Mouse (Mus musculus) neural tube, embryonic 10.5 days (tissue): ENCODE results near the gene Adora1.

Experiments
- DNase-seq: peaks from one replicate; pipeline ENCODE4 v3.0.0-alpha.2; 2017; ENCODE audit warnings: low spot score; ENCODE audit errors: extremely low spot score

Adora1 gene

DNA sequence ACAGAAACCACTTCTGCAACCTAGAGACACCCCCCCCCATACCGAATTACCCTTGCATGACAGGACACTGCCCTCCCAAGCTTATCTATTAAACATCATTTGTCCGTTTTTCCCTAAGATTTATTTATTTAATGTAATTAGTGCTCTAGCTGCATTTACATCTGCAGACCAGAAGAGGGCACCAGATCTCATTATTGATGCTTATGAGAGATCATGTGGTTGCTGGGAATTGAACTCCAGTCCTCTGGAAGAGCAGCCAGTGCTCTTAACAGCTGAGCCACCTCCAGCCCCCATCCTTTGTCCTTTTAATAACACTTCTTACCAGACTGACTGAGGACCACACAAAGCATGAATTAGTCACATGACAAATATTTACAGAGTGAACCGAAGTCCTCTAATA, 80.6 kb downstream of the Adora1 start:
- no peak for DNase-seq

DNA sequence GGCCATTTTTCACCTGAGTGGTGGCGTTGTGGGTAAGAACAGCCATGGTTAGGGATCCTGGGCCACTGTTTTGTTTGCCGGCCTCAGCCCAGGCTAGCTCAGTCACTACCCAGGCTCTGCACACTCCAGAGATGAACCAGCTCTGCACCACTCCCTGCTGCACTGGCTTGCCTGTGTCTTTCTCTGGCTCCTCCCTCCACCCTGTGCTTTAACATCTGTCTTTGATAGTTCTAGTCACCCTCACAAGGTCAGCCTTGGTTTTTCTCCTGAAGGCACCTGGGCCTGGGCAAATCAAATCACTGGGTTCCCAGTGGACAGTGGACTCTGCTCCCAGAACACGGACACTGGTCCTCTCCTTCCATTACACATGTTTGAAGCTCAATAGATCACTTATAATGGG, 81.1 kb downstream of the Adora1 start:
- no peak for DNase-seq

DNA sequence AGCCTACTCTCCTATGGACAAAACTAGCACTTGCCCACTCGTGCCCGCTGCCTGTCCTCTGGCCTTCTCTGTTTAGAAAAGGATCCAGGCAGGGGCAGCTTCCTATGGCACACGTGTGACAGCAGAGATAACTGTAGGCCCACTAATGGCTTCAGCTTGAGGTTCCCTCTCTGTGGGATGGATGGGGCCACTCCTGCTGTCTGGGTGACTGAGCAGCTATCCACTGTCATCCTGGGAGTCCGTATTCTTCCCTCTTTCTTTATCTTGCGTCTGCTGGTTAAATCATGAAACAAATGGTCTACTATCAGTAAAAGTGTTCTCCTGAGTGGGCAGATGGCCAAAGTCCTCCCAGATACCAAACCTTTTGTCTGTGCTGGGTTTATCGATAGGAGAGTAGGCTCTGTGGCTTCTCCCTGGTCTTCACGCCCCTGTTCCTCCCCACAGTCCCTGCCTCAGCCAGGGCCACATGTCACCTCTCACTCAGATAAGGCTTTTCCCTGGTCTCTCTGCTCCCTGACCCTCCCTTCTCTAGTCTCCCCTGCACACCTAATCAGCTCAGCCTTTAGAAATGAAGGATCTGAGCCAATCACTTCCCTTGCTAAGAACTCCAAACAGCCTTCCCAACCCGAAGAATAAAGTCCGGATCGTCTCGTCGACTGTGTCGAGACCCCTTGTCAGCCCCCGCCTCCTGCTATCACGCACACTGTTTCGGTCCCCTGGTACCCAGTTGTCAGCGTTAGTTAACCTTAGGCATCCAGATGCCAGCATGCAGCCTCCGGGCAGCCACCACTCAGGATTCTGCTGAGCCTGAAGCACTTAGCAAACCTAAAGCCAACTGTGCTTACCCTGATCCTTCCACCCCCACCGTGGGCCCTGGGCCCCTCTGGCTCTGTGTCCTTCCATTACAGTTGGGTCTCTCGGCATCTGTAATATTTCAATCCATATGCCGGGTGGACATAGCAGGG, 82.3 kb downstream of the Adora1 start:
- no peak for DNase-seq

DNA sequence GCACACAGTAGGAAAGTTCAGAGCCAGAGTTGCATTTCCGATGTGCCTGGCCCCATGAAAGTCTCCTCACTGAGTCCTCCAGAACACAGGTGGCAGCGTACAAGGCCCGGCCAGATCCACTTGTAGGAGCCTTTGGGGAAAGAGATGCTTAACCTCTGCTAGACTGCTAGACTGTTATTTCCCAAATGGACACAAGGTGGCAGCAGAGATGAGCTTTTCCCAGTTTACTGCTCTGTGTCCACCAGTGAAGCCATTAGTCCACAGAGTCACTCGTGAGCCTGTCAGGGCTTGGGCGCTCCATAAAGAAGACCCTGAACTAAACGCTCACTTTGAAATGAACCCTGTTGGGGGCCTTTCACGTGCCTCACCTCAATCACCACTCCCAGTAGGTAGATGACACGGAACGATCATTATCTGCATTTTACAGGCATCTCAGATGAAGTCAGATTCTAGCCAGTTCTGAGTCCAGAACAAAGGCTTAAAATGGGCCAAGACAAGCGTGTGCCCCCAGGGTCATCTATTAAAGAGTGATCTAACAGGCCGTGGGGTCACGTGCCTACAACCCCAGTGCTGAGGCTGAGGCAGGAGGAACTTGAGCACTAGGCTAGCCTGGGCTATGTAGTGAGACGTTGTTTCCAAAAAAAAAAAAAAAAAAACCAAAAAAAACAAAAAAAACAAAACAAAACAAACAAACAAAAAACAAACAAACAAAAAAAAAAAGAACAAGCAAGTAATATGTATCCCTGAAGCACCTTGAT, 83.4 kb downstream of the Adora1 start:
- peak; percentile 92 for DNase-seq

DNA sequence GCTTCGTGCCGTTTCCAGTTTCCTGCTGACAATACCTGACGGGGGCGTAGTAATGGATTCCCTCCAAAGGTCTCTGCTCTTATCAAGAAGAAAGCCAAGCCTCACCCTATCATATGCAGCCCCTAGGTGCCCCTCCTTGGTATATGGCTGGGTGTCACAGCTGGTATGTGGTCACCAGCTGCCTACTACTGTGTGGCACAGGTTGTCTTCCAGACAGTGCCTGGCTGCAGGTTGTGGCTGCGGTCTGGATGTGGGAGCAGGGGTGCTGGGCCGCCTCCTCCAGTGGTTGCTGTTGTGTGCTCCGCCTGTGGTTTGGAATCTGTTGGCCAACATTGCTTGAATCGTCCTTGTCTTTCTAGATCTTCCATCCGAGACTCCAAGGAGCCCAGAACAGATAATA, 84.5 kb downstream of the Adora1 start:
- no peak for DNase-seq

DNA sequence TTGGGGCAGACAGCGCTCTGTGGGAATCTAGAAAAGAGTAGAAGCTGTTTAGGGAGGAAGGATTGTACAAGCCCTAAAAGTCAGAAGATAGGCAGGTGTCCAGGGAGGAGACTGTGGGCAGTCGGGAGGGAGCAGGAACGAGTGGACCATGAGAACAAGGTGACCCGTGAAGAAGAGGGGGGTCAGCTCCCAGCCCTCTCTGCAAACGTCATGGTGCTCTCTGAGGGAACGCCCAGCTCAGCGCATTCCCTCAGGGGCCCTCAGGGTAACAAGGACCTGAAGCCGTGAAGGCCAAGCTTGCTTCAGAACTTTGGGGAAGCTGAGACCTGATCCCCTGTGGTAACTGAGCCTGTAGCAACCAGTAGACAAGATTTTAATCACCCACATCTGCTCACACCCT, 85.2 kb downstream of the Adora1 start:
- no peak for DNase-seq
